Mouse (Mus musculus) adrenal gland, postnatal 14 days (tissue): ENCODE data around the gene Grid1. TPM values are rescaled to one million over a fixed set of nuclear protein-coding genes. Genes with fewer than 3 reads are reported as not detected.

Source experiments
- DNase-seq: peaks from one replicate; pipeline ENCODE4 v3.0.0; 2021; ENCODE audit warnings: mixed read lengths
- total RNA-seq: library from RNA; stranded (reverse); gene quantifications from 2 replicates; pipeline ENCODE4 v1.2.3, GENCODE M21; 2021

The Grid1 gene
- total RNA-seq, 1 experiment from 2014 or later: 0.41 TPM

GRCm38 (mm10) chr14:34837145-34837544 lies 17.2 kb downstream of the Grid1 start:
- DNase-seq: no peak

- no peak for DNase-seq
Measured at GRCm38 (mm10) chr14:34838999-34839398, 19.1 kb downstream of the Grid1 start.

- no peak for DNase-seq
Measured at GRCm38 (mm10) chr14:34839898-34840297, 20.0 kb downstream of the Grid1 start.

GRCm38 (mm10) chr14:34843579-34843978 lies 23.7 kb downstream of the Grid1 start:
- DNase-seq: no peak

- DNase-seq: no peak
Measured at GRCm38 (mm10) chr14:34844166-34844565, 24.3 kb downstream of the Grid1 start.

- DNase-seq: no peak
Measured at GRCm38 (mm10) chr14:34846799-34847198, 26.9 kb downstream of the Grid1 start.

- DNase-seq: no peak
Measured at GRCm38 (mm10) chr14:34847625-34848024, 27.7 kb downstream of the Grid1 start.

GRCm38 (mm10) chr14:34860891-34861780 lies 41.2 kb downstream of the Grid1 start:
- no peak for DNase-seq

GRCm38 (mm10) chr14:34867266-34867665 lies 47.4 kb downstream of the Grid1 start:
- peak; percentile 67 for DNase-seq

GRCm38 (mm10) chr14:34868513-34869260 lies 48.8 kb downstream of the Grid1 start:
- no peak for DNase-seq

- DNase-seq: no peak
Measured at GRCm38 (mm10) chr14:34879996-34880395, 60.1 kb downstream of the Grid1 start.

GRCm38 (mm10) chr14:34880431-34881421 lies 60.8 kb downstream of the Grid1 start:
- DNase-seq: no peak

- no peak for DNase-seq
Measured at GRCm38 (mm10) chr14:34884194-34884593, 64.3 kb downstream of the Grid1 start.

GRCm38 (mm10) chr14:34884611-34885010 lies 64.7 kb downstream of the Grid1 start:
- DNase-seq: no peak

- peak; percentile 38 for DNase-seq
Measured at GRCm38 (mm10) chr14:34891769-34892532, 72.0 kb downstream of the Grid1 start.

GRCm38 (mm10) chr14:34896253-34896982 lies 76.5 kb downstream of the Grid1 start:
- no peak for DNase-seq

- DNase-seq: no peak
Measured at GRCm38 (mm10) chr14:34903854-34904253, 83.9 kb downstream of the Grid1 start.

- no peak for DNase-seq
Measured at GRCm38 (mm10) chr14:34905697-34906096, 85.8 kb downstream of the Grid1 start.

- no peak for DNase-seq
Measured at GRCm38 (mm10) chr14:34908366-34908765, 88.5 kb downstream of the Grid1 start.

- no peak for DNase-seq
Measured at GRCm38 (mm10) chr14:34908804-34909203, 88.9 kb downstream of the Grid1 start.

- no peak for DNase-seq
Measured at GRCm38 (mm10) chr14:34916315-34916714, 96.4 kb downstream of the Grid1 start.
